Mouse (Mus musculus) embryonic facial prominence, embryonic 12.5 days (tissue): ENCODE data around the gene Clcn1. TPM values are rescaled to one million over a fixed set of nuclear protein-coding genes. Genes with fewer than 3 reads are reported as not detected.

ENCODE experiments used
- ATAC-seq: fragments of 200-750 bp; cut with Nextera tagmentation; 2 replicates; pipeline ENCODE4 v1.8.0; 2017; ENCODE audit not compliant: insufficient number of reproducible peaks, insufficient read depth, low FRiP score, low TSS enrichment
- H3K27ac ChIP-seq: fragments of 300-500 bp; sonication (generic); 2 replicates; pipeline ENCODE4 v1.5.1; 2016; ENCODE audit warnings: mild to moderate bottlenecking
- H3K27me3 ChIP-seq: fragments of 300-500 bp; sonication (generic); 2 replicates; pipeline ENCODE4 v1.6.1; 2016; ENCODE audit warnings: mild to moderate bottlenecking, moderate library complexity
- H3K36me3 ChIP-seq: fragments of 300-500 bp; sonication (generic); 2 replicates; pipeline ENCODE4 v1.6.1; 2016; ENCODE audit warnings: mild to moderate bottlenecking
- H3K4me1 ChIP-seq: fragments of 300-500 bp; sonication (generic); 2 replicates; pipeline ENCODE4 v1.6.1; 2016
- H3K4me2 ChIP-seq: fragments of 300-500 bp; sonication (generic); replicated peaks from 2 replicates; pipeline ENCODE4 v1.6.1; 2016; ENCODE audit warnings: mild to moderate bottlenecking, moderate library complexity
- H3K4me3 ChIP-seq: fragments of 300-500 bp; sonication (generic); 2 replicates; pipeline ENCODE4 v1.5.1; 2016; ENCODE audit warnings: mild to moderate bottlenecking
- H3K9ac ChIP-seq: fragments of 300-500 bp; sonication (generic); 2 replicates; pipeline ENCODE4 v1.6.1; 2016; ENCODE audit warnings: mild to moderate bottlenecking, moderate library complexity
- H3K9me3 ChIP-seq: fragments of 300-500 bp; sonication (generic); 2 replicates; pipeline ENCODE4 v1.6.1; 2016; ENCODE audit warnings: mild to moderate bottlenecking, moderate library complexity
- WGBS: fragments of 180-500 bp; shearing (Covaris S2); methylation state at CpG from one replicate; pipeline ENCODE4 v1.1.7; 2016; 5-methylcytosine and 5-hydroxymethylcytosine counted together
- polyA plus RNA-seq: library from polyadenylated mRNA; unstranded; fragments of >200 nt; fragmentation: Nextera tagmentation; extraction: Ambion mirVana; gene quantifications from 2 replicates; pipeline ENCODE4 v1.2.1, GENCODE M21; 2016

The Clcn1 gene
- polyA plus RNA-seq, 1 experiment from 2014 or later: 0.36 TPM

DNA sequence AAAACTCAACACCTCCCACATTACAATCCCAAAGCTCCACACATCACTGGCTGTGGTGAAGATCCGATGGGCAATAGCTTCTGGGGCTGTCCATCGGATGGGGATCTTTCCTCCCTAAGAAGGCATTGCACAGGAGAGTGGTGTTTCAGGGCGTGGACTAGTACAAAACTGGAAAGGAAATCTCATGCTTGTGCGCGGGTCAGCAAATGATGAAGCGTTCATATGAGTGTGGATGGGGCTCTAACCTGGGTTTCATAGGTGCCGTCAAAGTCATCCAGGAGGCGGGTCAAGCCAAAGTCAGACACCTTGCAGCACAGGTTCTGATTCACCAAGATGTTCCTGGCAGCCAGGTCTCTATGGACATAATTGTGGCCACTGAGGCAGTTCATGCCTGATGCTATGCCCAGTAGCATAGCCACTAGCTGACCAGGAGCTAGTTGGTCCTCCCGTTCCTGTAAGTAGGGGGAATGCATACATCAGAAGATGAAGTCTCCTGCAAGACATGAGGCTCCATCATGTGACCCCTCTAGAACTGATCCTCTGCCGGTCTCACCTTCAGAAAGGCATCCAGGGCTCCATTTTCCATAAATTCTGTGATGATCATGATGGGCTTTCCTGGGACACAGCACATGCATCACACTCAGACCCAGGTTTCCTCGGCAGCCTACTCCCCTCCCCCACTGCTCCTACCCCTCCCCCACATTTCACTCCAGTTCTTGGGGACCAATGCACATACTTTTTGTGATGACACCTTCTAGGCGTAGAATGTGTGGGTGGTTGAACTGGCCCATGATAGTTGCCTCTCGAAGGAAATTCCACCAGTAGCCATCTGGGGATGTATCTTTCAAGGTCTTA, 74.8 kb downstream of the Clcn1 start:
- H3K36me3 ChIP-seq: peaks cover 46% of the 10 kb centered on the region
- no peak overlapping the region for H3K27ac ChIP-seq
- no peaks in the 10 kb centered on the region for H3K9me3 ChIP-seq
- no peak overlapping the region for H3K4me3 ChIP-seq
- H3K4me1 ChIP-seq: no peaks in the 10 kb centered on the region
- no peak for ATAC-seq
- H3K27me3 ChIP-seq: no peaks in the 10 kb centered on the region
- no peak overlapping the region for H3K9ac ChIP-seq
- 92% methylated on average over 13 of the region's 13 CpGs for WGBS
- no peak overlapping the region for H3K4me2 ChIP-seq

DNA sequence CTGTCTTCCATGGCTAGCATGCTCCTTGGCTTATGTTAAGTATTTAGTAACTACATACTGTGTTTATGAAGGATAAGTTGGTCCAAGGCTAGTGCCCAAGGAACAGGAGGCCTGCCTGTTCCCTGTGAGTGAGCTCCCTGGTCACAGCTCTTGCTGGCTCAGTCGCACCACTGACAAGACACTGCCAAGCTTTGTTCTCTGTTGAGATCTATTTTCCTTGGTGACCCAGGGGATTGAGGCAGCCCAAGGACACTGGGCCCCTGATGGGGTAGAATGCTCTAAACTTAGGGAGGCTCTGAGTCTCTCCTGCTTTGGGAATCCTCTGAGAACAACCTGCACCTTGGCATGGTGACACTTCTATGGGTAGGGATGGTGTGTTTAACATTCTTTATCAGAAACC, 75.6 kb downstream of the Clcn1 start:
- H3K27ac ChIP-seq: no peak overlapping the region
- H3K36me3 ChIP-seq: peaks cover 38% of the 10 kb centered on the region
- H3K4me3 ChIP-seq: no peak overlapping the region
- H3K27me3 ChIP-seq: no peaks in the 10 kb centered on the region
- H3K4me1 ChIP-seq: no peaks in the 10 kb centered on the region
- 45% methylated on average over 1 of the region's 1 CpGs for WGBS
- no peaks in the 10 kb centered on the region for H3K9me3 ChIP-seq
- no peak overlapping the region for H3K4me2 ChIP-seq
- H3K9ac ChIP-seq: no peak overlapping the region
- no peak for ATAC-seq

DNA sequence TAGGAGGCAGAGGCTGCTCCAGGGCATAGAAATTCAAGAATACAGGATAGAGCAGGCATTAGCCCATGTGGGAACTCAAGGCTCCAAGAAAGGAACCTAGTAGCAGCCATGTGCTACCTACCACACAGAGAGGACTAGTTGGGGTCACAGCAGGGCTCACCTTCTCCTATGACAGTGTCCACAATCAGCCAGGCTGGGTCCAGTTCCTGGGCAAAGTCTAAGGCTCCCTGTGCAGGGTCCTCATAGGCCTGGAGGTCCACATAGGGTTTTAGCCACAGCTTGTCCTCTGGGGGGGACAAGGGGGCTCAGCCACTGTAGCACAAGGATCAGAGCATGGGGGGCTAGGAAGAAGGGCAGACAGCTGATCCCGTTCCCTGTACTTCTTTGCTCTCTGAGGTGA, 76.0 kb downstream of the Clcn1 start:
- Histone ChIP-seq H3K36me3 (peaks cover 34% of the 10 kb centered on the region), H3K4me3 (no peak overlapping the region), H3K9ac (no peak overlapping the region), H3K9me3 (no peaks in the 10 kb centered on the region), H3K4me1 (no peaks in the 10 kb centered on the region), H3K27me3 (no peaks in the 10 kb centered on the region), H3K27ac (no peak overlapping the region), H3K4me2 (no peak overlapping the region)
- WGBS: 74% methylated on average over 1 of the region's 1 CpGs
- ATAC-seq: no peak

DNA sequence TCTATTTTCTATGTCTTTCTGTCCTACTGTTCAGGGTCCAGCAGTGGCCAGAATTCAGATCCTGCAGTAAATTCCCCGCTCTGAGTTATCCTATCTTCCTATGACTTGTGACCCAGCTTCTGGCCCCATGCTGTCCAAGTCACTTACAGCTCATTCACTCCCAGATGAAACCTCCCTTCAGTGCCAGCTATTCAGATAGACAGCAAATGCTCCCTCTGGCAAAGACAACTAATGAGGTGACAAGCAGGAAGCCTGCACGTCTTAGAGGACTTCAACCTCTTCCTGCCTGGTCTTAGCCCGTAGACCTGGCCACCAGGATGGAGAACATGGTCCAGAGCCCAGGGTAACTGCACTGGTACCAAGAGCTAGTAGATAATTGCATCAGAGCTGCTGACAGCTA, 76.5 kb downstream of the Clcn1 start:
- peaks cover 29% of the 10 kb centered on the region for H3K36me3 ChIP-seq
- ATAC-seq: no peak
- no peak overlapping the region for H3K27ac ChIP-seq
- H3K9ac ChIP-seq: no peak overlapping the region
- no peak overlapping the region for H3K4me3 ChIP-seq
- WGBS: 68% methylated on average over 3 of the region's 3 CpGs
- H3K4me1 ChIP-seq: no peaks in the 10 kb centered on the region
- H3K27me3 ChIP-seq: no peaks in the 10 kb centered on the region
- H3K4me2 ChIP-seq: no peak overlapping the region
- H3K9me3 ChIP-seq: no peaks in the 10 kb centered on the region

DNA sequence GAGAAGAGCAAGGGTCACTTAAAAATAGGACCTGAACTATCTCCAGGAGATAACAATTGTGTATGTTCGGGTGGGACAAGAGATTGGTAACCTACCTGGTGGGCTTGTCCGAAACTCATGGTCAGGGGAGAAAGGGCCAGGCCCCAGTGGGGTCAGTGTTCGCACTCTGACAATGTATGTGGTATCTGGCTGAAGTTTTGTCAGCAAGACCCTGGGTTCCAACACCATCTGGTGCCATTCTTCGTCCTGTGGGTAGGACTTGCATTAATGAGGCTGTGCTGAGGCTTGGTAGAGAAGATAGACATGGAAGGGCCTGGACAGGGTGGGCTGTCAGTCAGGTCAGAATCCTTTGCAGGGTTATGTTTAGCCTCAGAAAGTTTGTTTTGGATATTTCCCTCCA, 77.6 kb downstream of the Clcn1 start:
- Histone ChIP-seq H3K9ac (no peak overlapping the region), H3K9me3 (no peaks in the 10 kb centered on the region), H3K4me2 (no peak overlapping the region), H3K27ac (no peak overlapping the region), H3K4me3 (no peak overlapping the region), H3K36me3 (peaks cover 19% of the 10 kb centered on the region), H3K27me3 (no peaks in the 10 kb centered on the region), H3K4me1 (no peaks in the 10 kb centered on the region)
- ATAC-seq: no peak
- WGBS: 91% methylated on average over 4 of the region's 4 CpGs

DNA sequence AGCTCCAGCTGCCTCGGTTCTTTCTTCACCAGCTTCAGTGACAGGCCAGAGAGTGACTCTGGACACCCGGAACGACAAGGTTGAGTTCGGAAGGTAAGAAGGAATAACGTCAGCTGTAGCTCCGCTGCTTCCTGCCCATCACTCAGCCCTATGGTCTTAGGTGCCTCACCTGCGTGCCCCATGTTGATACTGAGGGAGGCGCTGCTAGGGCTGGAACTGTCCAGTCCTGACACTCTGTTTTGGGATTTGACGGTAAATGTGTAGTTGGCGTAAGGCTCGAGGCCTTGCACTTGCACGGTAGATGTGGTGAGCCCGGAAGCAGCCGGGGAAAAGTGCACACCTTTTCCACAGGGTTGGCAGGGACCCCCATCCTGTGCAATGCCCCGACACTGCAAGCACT, 78.1 kb downstream of the Clcn1 start:
- Histone ChIP-seq H3K9me3 (no peaks in the 10 kb centered on the region), H3K27me3 (no peaks in the 10 kb centered on the region), H3K4me2 (no peak overlapping the region), H3K36me3 (peaks cover 14% of the 10 kb centered on the region), H3K4me1 (no peaks in the 10 kb centered on the region), H3K27ac (no peak overlapping the region), H3K4me3 (no peak overlapping the region), H3K9ac (no peak overlapping the region)
- 86% methylated on average over 15 of the region's 15 CpGs for WGBS
- ATAC-seq: no peak

DNA sequence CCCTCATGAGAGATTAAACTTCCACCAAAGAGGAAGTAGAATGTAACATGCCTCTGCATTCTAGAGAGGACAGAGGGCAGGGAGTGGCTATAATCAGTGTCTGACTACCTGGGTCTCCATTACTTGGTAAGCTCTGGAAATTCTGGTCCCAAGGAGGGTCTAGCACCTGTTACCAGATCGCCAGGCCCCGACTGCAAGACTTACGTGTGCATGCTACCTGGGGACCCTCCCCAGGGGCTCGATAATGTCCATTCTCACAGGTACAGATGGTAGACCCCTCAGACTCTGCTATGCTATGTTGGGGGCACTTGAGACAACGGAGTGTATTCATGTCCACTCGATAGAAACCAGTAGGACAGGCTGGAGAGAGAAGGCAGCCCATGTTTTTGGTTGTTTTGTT, 78.7 kb downstream of the Clcn1 start:
- Histone ChIP-seq H3K4me2 (no peak overlapping the region), H3K9me3 (no peaks in the 10 kb centered on the region), H3K9ac (no peak overlapping the region), H3K36me3 (peaks cover 9% of the 10 kb centered on the region; the same call in 1 of the 2 replicates), H3K4me1 (no peaks in the 10 kb centered on the region), H3K27me3 (no peaks in the 10 kb centered on the region), H3K27ac (no peak overlapping the region), H3K4me3 (no peak overlapping the region)
- WGBS: 90% methylated on average over 6 of the region's 6 CpGs
- no peak for ATAC-seq

Other genes starting within 250 kb of the Clcn1 start
- not detected in 2 replicates for gene Sva, start 248.3 kb upstream of the Clcn1 start, polyA plus RNA-seq
- not detected in 2 replicates for gene Tas2r139, start 145.7 kb upstream of the Clcn1 start, polyA plus RNA-seq
- gene Tas2r144, start 71.4 kb upstream of the Clcn1 start, polyA plus RNA-seq: not detected in 2 replicates
- 27.8 and 28.4 TPM in 2 replicates for gene Gstk1, start 40.8 kb upstream of the Clcn1 start, polyA plus RNA-seq
- gene Tmem139, start 24.7 kb upstream of the Clcn1 start, polyA plus RNA-seq: 1.1 and 1.3 TPM in 2 replicates
- gene Casp2, start 21.7 kb upstream of the Clcn1 start, polyA plus RNA-seq: 69.8 and 71.0 TPM in 2 replicates
- 1.2 and 1.4 TPM in 2 replicates for gene Fam131b, start 38.0 kb downstream of the Clcn1 start, polyA plus RNA-seq
- 102 and 107 TPM in 2 replicates for gene Zyx, start 62.9 kb downstream of the Clcn1 start, polyA plus RNA-seq
- gene Epha1, start 86.6 kb downstream of the Clcn1 start, polyA plus RNA-seq: 4.7 and 7.2 TPM in 2 replicates
- gene Tas2r143, start 113.6 kb downstream of the Clcn1 start, polyA plus RNA-seq: not detected in 2 replicates
- gene Tas2r135, start 118.7 kb downstream of the Clcn1 start, polyA plus RNA-seq: not detected in 2 replicates
- not detected in 2 replicates for gene Tas2r126, start 147.8 kb downstream of the Clcn1 start, polyA plus RNA-seq
- not detected in 2 replicates for gene Olfr458, start 178.5 kb downstream of the Clcn1 start, polyA plus RNA-seq
- not detected in 2 replicates for gene Olfr457, start 189.7 kb downstream of the Clcn1 start, polyA plus RNA-seq
- not detected in 2 replicates for gene Olfr456, start 200.5 kb downstream of the Clcn1 start, polyA plus RNA-seq